Mouse (Mus musculus): Measurements from ENCODE around the gene Zfp219. TPM values are rescaled to one million over a fixed set of nuclear protein-coding genes. Genes with fewer than 3 reads are reported as not detected.
"Not testable (repeated sequence)": the region's sequence is repeated elsewhere in the genome, so short reads cannot be mapped to it uniquely, and the experiment has no call there.

Gene Zfp219
- polyA plus RNA-seq (2016; fragmentation: Nextera tagmentation; extraction: Ambion mirVana): 21.5 and 31.1 TPM in 2 replicates

DNA sequence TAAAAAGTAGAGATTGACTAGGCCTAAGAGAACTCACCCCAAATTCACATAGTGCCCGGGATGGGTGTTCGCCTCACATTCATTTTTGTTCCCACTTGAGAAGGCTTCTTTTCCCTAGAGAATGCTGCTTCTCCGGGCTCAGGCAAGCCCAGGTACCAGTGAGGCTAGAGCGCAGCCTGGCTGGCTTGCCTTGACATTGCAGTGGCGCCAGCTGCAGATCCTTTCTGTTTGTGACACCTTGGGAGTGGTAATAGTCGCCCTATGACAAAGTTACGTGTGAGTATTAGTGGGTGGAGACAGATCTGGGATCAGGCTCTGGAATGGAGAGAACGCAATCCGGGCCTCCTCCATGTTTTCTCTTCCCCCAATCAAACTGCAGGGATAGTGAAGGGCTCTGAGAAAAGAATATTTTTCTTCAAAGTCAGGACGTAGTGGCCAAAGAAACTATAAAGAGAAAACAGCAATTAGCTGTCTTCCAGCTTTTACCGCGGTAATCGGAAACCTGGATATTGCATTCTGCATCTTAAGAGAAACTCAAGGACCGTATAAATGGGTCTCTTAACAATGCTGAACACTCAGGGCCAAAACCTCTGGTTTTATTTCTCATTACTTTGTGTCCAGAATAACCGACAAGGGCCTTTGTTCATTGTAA is at the start of gene Zfp219:
TSS of gene Zfp219 (minus strand) at position 248 of the 652 bp plus-strand sequence.
- peak within 1 kb of the TSS; percentile 74 for H3K4me3 ChIP-seq
- H3K9me3 ChIP-seq: no peaks in the 10 kb centered on the region
- 12% methylated on average over 15 of the region's 15 CpGs for WGBS
- DNase-seq (ENCODE audit: low spot score): peak; percentile 96
- H3K27ac ChIP-seq: peak within 1 kb of the TSS; percentile 100
- H3K4me1 ChIP-seq: peaks cover 57% of the 10 kb centered on the region
- no peaks in the 10 kb centered on the region for H3K36me3 ChIP-seq
- H3K27me3 ChIP-seq (ENCODE audit: insufficient read depth, poor library complexity, severe bottlenecking): no peaks in the 10 kb centered on the region

DNA sequence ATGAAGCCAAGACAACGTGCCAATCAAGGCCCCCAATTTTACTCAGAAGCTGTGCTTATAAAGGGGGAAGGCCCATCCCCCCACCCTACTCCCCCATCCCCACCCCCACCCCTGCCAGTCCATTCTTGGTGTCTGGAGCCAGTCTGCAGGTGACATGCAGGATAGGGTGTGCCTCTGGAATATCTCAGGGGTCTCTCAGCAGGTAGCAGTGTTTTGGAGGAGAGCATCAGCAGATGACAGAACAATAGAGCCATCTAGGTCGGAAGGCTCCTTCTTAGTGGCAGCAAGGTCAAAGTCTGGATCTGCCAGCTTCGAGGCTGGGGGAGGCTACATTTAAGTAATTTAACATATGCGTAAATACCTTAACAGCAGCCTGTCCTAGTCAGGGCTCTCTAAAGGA is 45.6 kb upstream of the Zfp219 start:
- no peak overlapping the region for H3K4me3 ChIP-seq
- WGBS: 51% methylated on average over 4 of the region's 4 CpGs
- no peaks in the 10 kb centered on the region for H3K4me1 ChIP-seq
- no peak overlapping the region for H3K27ac ChIP-seq
- no peak for DNase-seq (ENCODE audit: low spot score)
- no peaks in the 10 kb centered on the region for H3K27me3 ChIP-seq (ENCODE audit: insufficient read depth, poor library complexity, severe bottlenecking)
- H3K9me3 ChIP-seq: no peaks in the 10 kb centered on the region
- H3K36me3 ChIP-seq: peaks cover 6% of the 10 kb centered on the region

- H3K36me3 ChIP-seq: no peaks in the 10 kb centered on the region
- no peaks in the 10 kb centered on the region for H3K9me3 ChIP-seq
- no peak overlapping the region for H3K27ac ChIP-seq
- no peak overlapping the region for H3K4me3 ChIP-seq
- H3K27me3 ChIP-seq (ENCODE audit: insufficient read depth, poor library complexity, severe bottlenecking): no peaks in the 10 kb centered on the region
- DNase-seq (ENCODE audit: low spot score): no peak
- H3K4me1 ChIP-seq: no peaks in the 10 kb centered on the region
- 85% methylated on average over 8 of the region's 8 CpGs for WGBS
These were observed 41.3 kb upstream of the Zfp219 start for GRCm38 (mm10) chr14:52061798-52062197.

- no peak for DNase-seq (ENCODE audit: low spot score)
- H3K4me3 ChIP-seq: no peak overlapping the region
- H3K27ac ChIP-seq: no peak overlapping the region
- 67% methylated on average over 1 of the region's 1 CpGs for WGBS
- no peaks in the 10 kb centered on the region for H3K9me3 ChIP-seq
- no peaks in the 10 kb centered on the region for H3K27me3 ChIP-seq (ENCODE audit: insufficient read depth, poor library complexity, severe bottlenecking)
- H3K36me3 ChIP-seq: no peaks in the 10 kb centered on the region
- no peaks in the 10 kb centered on the region for H3K4me1 ChIP-seq
These were observed 40.3 kb upstream of the Zfp219 start for GRCm38 (mm10) chr14:52060800-52061199.

GRCm38 (mm10) chr14:52059982-52060381 is 39.4 kb upstream of the Zfp219 start:
- WGBS: 58% methylated on average over 4 of the region's 4 CpGs
- H3K36me3 ChIP-seq: no peaks in the 10 kb centered on the region
- H3K4me3 ChIP-seq: no peak overlapping the region
- H3K4me1 ChIP-seq: no peaks in the 10 kb centered on the region
- DNase-seq (ENCODE audit: low spot score): no peak
- H3K27me3 ChIP-seq (ENCODE audit: insufficient read depth, poor library complexity, severe bottlenecking): no peaks in the 10 kb centered on the region
- no peak overlapping the region for H3K27ac ChIP-seq
- H3K9me3 ChIP-seq: no peaks in the 10 kb centered on the region

- H3K27ac ChIP-seq; H3K4me1 ChIP-seq; H3K4me3 ChIP-seq; DNase-seq (ENCODE audit: low spot score); H3K36me3 ChIP-seq; H3K9me3 ChIP-seq; H3K27me3 ChIP-seq (ENCODE audit: insufficient read depth, poor library complexity, severe bottlenecking): not testable (repeated sequence)
- 88% methylated on average over 3 of the region's 3 CpGs for WGBS
These were observed 32.2 kb upstream of the Zfp219 start for GRCm38 (mm10) chr14:52052720-52053119.

DNA sequence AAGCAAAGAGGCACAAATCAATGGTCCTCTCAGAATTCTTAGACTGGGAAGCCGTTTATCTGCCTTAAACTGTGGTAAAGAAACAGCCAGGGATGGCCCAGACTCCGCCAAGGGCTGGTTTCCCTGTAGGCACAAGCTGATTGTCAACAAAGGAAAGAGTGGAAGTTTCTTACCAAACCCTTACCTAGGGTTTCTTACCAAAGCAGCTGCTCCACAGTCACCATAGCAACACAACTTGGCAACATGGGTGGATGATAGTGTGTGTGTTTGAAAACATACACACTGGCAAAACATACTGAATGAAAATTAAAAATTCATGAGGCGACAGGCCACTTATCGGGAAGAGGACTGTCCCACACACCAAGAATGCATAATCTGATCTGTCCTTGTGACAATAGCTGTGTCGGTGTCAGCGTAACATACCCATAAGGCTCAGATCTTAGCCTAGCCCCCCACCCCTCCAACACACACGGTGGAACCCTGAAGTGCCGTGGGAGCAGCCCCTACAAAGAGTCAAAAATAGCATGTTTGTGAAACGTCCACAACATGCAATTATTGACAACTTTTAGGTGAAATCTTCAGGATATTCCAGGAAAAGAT is 25.5 kb upstream of the Zfp219 start:
- no peaks in the 10 kb centered on the region for H3K27me3 ChIP-seq (ENCODE audit: insufficient read depth, poor library complexity, severe bottlenecking)
- H3K9me3 ChIP-seq: no peaks in the 10 kb centered on the region
- H3K4me1 ChIP-seq: peaks cover 8% of the 10 kb centered on the region
- DNase-seq (ENCODE audit: low spot score): no peak
- H3K4me3 ChIP-seq: no peak overlapping the region
- H3K36me3 ChIP-seq: no peaks in the 10 kb centered on the region
- no peak overlapping the region for H3K27ac ChIP-seq
- WGBS: 79% methylated on average over 9 of the region's 9 CpGs

DNA sequence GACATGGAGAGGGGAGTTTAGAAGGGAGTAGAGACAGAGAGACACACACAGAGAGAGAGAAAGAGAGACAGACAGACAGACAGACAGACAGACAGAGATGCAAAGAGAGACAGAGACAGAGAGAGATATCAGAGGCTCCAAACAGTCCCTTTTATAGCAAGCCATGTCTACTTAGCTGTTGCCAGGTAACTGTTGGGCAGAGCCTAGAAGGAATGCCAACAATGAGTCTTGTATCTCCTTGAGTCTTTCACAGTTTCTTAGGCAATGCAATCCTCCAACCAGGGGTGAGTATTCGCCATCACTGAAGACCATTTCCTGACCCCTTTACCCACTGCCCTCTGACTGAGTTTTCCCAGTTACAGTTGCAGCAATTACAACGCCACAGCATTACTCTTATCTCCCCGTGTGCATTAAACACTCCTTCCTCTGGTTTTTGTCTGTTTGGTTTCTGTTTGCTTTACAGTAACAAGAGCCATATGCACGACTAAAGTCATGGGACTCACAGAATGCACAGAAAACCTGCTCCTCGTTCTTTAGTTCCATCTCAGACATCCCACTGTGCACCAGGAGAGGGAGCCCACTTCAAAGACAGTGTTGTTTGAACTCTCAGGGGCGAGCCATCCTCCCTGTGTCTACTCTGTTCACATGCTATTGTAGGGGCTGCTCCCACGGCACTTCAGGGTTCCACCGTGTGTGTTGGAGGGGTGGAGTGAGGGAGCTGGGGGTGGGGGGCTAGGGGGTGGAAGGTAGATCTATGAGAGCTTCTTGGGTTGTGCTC is 24.6 kb upstream of the Zfp219 start:
- DNase-seq (ENCODE audit: low spot score): no peak
- Histone ChIP-seq H3K36me3 (no peaks in the 10 kb centered on the region), H3K27ac (no peak overlapping the region), H3K27me3 (ENCODE audit: insufficient read depth, poor library complexity, severe bottlenecking) (no peaks in the 10 kb centered on the region), H3K4me1 (peaks cover 8% of the 10 kb centered on the region), H3K4me3 (0 out of 2 replicates have a peak overlapping the region, but pooled peaks have one; percentile 12), H3K9me3 (no peaks in the 10 kb centered on the region)
- WGBS: 11% methylated on average over 8 of the region's 8 CpGs

DNA sequence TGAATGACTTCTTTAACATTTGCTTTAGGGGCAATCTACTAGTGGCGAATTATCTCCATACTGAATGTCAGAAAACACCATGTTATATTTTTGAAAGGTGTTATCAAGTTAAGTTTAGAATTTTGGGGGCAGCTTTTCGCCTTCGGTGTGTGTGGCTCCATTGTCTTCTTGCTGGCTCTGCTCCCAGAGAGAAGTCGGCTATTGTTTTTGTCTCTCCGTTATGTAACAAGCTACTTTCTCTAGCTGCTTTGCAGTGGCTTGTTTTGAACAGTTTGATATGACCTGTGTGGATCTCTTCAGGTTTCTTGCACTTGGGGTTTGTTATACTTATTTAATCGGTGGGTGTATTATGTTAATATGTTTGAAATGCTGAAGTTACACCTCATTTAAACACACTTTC is 22.9 kb upstream of the Zfp219 start:
- DNase-seq (ENCODE audit: low spot score): no peak
- Histone ChIP-seq H3K27me3 (ENCODE audit: insufficient read depth, poor library complexity, severe bottlenecking) (no peaks in the 10 kb centered on the region), H3K36me3 (no peaks in the 10 kb centered on the region), H3K9me3 (no peaks in the 10 kb centered on the region), H3K27ac (no peak overlapping the region), H3K4me1 (peaks cover 8% of the 10 kb centered on the region), H3K4me3 (no peak overlapping the region)
- 60% methylated on average over 6 of the region's 6 CpGs for WGBS

DNA sequence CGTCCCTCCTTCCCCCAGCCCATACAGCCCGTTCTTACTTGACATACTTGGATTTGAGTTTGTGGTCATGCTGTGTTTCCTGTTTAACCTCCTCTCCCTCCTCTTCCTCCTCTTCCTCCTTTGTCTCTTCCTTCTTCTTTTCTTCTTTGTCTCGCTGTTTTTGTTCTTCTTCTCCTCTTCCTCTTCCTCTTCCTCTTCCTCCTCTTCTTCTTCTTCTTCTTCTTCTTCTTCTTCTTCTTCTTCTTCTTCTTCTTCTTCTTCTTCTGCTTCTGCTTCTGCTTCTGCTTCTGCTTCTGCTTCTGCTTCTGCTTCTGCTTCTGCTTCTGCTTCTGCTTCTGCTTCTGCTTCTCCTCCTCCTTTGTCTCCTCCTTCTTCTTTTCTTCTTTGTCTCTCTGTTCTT is 21.8 kb upstream of the Zfp219 start, which contains the start of gene Olfr221:
TSS of gene Olfr221 (minus strand) at position 101 of the 400 bp plus-strand sequence.
- WGBS: 58% methylated on average over 3 of the region's 3 CpGs
- H3K4me1 ChIP-seq; DNase-seq (ENCODE audit: low spot score); H3K4me3 ChIP-seq; H3K36me3 ChIP-seq; H3K27ac ChIP-seq; H3K27me3 ChIP-seq (ENCODE audit: insufficient read depth, poor library complexity, severe bottlenecking); H3K9me3 ChIP-seq: not testable (repeated sequence)

GRCm38 (mm10) chr14:52039332-52039731 is 18.8 kb upstream of the Zfp219 start:
- 82% methylated on average over 5 of the region's 5 CpGs for WGBS
- Histone ChIP-seq H3K36me3 (no peaks in the 10 kb centered on the region), H3K4me1 (no peaks in the 10 kb centered on the region), H3K9me3 (no peaks in the 10 kb centered on the region), H3K4me3 (no peak overlapping the region), H3K27me3 (ENCODE audit: insufficient read depth, poor library complexity, severe bottlenecking) (no peaks in the 10 kb centered on the region), H3K27ac (no peak overlapping the region)
- DNase-seq (ENCODE audit: low spot score): no peak

GRCm38 (mm10) chr14:52035926-52036325 is 15.4 kb upstream of the Zfp219 start:
- no peaks in the 10 kb centered on the region for H3K9me3 ChIP-seq
- no peak overlapping the region for H3K4me3 ChIP-seq
- H3K36me3 ChIP-seq: no peaks in the 10 kb centered on the region
- DNase-seq (ENCODE audit: low spot score): no peak
- H3K27ac ChIP-seq: no peak overlapping the region
- 79% methylated on average over 6 of the region's 6 CpGs for WGBS
- no peaks in the 10 kb centered on the region for H3K27me3 ChIP-seq (ENCODE audit: insufficient read depth, poor library complexity, severe bottlenecking)
- no peaks in the 10 kb centered on the region for H3K4me1 ChIP-seq

DNA sequence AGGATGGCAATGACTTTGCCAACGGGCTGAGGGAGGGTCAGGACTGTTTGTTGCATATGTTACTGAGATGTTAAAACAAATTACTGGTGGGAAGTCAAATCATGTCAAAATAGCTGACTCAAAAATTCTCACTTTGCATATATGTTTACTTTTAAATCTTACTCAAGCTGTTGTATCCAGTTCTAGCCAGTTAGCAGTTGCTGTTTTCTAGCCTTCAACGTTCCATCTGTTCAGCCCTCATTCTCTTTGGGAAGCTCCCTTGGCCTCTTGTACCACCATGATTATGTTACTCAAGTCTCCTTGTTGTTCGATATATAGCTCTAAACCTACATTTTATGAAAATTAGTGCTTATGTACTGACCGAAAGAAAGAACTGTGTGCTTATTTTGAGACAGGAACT is 5.8 kb upstream of the Zfp219 start:
- WGBS: 86% methylated on average over 4 of the region's 4 CpGs
- DNase-seq (ENCODE audit: low spot score): no peak
- Histone ChIP-seq H3K9me3 (no peaks in the 10 kb centered on the region), H3K27ac (no peak overlapping the region), H3K4me3 (no peak overlapping the region), H3K36me3 (no peaks in the 10 kb centered on the region), H3K27me3 (ENCODE audit: insufficient read depth, poor library complexity, severe bottlenecking) (no peaks in the 10 kb centered on the region), H3K4me1 (peaks cover 18% of the 10 kb centered on the region)

Data from heart, embryonic 10.5 days (tissue).